Mouse (Mus musculus) urinary bladder, postnatal 36 days (tissue): ENCODE data around the gene Aspscr1.
"Not testable (repeated sequence)": the region's sequence is repeated elsewhere in the genome, so short reads cannot be mapped to it uniquely, and the experiment has no call there.

ENCODE experiments used
- DNase-seq, 2 experiments: peaks; one replicate each; pipeline ENCODE4 v3.0.0; 2022; ENCODE audit warnings: low spot score in 2 of 2, mixed read lengths in 1 of 2

Aspscr1 gene

DNA sequence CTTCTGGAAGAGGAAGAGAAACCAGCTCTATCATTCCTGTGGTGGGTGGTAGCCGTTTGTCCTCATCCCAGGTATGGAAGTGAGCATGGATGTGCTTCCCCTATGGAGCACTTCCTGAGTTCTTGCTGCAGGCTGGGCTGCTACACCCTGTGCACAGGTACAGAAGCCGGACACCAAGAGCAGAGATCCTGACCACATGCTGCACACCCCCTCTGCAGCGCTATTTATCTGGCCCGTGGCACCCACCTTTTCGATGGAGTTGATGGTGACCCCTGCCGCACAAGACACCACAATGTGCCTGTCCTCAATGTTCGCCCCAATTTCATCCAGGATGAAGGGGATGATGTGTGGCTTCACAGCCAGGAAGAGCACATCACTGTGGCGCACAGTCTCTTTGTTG is 30.9 kb upstream of the Aspscr1 start:
- no peak for DNase-seq

DNA sequence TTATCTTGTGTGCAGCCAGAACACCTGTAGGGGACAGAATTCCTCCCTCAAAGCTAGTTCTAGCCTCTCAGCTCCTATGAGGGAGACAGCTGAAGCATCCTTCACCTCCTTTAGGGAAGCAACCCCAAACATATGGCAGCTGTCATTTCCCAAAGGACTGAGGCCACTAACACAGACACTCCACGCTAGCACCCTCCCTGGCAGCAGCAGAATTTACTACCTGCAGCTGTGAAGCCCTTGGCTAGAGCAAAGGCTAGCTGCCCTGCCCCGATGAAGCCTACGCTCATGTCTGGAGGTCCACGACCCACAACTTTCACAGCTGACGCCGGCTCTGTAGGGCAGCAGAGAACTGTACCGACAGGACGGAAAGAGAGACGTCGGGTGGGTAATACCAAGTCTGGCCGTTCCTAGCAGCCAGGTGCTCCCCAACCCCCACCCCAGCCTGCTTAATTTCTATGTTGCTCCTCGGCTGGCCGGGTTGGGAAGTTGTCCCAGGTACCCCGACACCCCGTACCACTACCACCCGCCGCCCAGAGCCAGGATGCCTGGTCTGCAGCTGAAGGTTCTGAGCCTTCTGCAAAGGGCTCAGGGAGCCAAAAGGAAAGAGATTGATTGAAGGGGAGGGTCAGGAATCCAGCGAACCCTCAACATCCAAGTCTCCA is 29.7 kb upstream of the Aspscr1 start:
- DNase-seq: no peak

DNA sequence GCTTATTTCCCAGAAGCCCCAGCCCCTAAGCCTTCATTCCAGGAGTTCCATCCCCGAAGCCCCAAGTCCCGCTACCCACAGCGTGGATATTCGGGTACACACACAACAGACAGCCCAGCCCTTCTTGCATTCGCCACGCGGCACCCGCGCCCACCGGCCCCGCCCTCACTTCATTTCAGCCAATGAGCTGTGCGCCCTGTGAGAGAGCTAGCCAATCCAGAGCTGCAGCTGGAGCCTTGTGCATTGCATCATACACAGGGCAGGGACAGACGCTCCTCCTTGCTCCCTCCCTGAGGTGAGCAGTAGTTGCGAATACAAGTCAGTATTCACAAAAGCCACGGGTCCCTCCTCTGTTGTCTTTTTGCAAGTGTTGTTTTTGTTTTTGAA is 29.2 kb upstream of the Aspscr1 start, which contains the start of gene Pycr1:
Gene Pycr1 (minus strand): TSS at position 169 of the 387 bp plus-strand sequence.
- DNase-seq: peak; percentile 91 to 93

DNA sequence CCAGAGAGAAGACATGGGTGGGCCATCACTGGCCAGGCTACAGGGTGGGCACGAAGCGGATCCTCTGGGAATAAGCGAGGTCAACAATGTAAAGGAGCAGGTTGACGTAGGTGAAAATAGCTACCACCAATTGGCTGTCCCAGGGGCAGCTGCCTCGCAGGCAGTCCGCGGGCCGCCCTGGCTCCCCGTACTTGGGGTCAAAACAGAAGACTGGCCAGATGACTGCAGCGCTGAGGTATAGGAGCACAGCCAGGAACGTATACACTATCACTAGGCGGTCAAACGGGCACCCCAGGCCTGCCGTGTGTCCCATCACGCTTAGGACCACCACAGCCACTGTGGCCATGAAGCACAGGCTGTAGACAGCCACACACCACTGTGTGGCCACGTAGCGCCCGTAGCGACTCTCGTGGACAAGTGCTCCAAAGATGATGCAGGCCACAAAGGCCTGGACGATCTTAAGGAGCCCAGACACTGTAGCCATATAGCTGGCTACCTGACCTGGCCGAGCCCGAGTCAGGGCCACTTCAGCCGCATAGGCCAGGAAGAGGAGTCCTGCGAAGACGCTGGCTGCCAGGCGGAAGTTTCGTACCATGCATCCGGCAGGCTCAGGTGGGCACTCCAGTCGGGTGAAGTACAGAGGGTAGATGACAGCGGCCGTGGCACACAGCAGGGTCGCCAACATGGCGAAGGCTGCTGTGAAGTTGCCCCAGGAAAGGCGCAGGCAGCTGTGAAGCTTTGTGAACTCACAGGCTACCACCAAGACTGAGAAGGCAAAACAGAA is 25.5 kb upstream of the Aspscr1 start:
- no peak for DNase-seq

DNA sequence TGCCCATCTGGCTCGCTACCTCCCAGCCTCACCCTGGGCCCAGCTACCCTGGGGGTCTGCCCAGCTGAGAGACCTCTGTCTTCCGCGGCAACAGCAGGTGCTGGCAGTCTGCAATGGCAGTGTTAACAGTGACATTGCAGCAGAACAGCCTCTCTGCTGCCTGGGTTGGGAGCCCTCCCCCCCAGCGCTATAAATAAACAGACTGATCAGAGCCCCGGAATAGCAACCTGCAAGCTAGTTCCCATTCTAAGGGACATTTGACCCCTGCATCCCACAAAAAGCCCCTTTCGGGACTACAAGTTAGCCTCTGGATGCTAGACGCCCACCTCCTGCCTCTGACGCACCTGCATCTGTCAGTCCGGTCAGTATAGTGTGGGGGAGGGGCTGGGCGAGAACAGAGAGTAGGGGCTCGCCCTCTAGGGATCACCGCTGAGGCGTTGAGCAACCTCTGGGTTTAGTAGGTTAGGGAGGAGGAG is 24.7 kb upstream of the Aspscr1 start, which contains the start of gene Myadml2:
Gene Myadml2 (minus strand): TSS at position 158 of the 476 bp plus-strand sequence.
- peak in 1 of 2 experiments; percentile 20 for DNase-seq

DNA sequence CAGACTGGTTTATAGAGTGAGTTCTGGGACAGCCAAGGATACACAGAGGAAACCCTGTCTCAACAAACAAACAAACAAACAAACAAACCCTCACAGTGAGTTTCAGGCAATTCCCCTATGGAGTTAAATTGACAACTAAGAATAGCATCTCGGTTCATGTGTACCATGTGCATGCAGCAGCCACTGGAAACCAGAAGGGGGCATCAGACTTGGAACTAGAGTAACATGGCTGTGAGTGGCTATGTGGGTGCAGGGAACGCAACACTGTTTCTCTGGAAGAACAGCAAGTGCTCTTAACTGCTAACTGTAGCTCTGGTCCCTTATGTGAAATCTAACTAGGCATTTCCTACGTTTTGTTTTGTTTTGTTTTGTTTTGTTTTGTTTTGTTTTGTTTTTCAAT is 20.9 kb upstream of the Aspscr1 start:
- no peak for DNase-seq

DNA sequence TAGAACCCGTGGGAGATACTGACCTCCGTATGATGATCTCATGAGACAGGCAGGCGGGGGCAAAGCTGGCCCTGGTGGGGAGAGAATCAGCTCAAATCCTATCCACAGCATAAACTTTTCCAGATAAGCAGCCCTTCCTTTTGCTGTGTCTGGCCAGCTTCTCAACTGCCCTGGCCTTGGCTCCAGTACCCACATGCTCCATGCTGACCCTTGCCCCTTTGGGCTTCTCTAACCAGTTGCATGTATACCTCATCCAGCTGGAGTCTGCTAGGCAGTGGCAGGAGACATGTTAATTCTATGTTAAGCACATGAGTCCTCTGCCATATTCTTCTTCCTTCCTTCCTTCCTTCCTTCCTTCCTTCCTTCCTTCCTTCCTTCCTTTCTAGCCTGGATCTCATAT is 18.0 kb upstream of the Aspscr1 start:
- no peak for DNase-seq

DNA sequence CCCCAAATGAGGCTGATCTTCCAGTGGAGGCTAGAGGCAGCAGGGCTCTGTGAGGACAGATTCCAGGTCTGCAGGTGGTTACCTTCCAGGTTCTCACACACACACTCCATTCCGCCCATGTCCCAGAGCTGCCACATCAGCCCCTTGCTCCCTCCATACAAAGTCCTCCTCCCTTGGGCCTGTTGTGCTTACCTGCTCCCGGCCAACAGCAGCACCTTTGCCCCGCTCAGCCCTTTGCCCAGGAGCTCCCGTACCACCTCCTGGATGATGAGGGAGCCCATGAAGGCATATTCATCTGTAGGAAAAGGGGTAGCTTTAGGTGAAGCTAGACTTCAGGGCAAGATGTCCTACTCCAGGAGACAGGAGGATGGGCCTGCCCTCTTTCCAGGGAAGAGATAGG is 15.5 kb upstream of the Aspscr1 start:
- no peak for DNase-seq

DNA sequence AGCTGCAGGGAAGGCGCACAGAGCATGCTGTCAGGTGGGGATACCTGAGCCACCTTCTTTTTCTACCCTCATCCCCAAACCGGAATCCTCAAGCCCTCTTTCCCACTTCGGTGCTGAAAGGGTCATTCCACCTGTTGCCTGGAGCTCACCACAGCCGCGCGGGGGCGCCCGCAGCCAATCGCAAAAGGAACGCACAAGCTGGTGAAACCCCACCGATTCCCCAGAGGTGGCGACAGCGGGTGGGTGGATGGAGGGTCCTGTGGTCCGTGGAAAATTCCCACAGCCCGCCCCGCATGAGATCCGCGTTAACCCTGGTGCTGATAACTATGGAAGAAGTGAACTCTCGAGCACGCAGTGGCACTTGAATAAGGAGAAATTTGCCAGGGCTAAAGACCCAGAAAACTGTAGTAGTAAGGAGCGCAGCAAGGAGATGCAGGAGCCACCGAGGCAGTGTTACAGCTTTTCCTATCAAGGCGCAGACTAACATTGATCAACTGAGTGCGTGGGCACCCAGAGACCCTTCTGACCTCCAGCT is 13.8 kb upstream of the Aspscr1 start:
- DNase-seq: peak; percentile 74 to 75

DNA sequence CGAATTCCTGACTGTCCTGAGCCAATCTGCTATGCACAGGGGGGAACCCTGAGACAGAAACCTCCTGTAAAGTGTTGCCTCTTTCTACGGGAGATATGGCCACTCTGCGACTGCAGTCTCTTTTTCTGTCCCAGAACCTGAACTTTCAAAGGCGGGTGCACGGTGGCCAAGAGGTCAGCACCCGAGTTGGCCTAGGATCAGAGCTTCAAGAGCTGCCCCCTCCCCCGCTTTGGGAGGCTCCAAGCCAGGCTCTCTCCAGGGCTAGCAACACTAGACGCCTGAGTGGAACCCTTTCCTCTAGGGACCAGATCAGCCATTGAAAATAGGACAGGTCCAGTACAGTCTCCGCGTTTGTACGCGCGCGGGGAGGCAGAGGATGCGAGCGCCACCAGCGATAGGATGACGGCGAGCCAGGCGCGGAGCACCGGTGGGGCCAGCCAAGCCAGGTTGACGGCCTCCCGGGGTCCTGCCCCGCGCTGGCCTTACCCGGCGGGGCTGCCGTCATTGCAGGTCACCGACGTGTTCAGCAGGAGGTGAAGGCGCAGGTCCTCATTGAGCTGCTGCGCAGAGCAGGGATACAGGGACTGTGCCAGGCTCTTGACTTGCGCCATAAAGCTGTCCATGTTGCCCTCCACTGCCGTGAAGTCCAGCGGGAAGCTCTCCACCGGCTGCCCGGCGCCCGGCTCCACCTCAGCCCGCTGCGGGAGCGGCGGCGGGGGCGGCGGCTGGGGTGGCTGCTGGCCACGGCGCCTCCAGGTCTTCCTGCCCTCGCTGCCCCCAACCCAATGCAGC is 13.1 kb upstream of the Aspscr1 start:
- no peak for DNase-seq

DNA sequence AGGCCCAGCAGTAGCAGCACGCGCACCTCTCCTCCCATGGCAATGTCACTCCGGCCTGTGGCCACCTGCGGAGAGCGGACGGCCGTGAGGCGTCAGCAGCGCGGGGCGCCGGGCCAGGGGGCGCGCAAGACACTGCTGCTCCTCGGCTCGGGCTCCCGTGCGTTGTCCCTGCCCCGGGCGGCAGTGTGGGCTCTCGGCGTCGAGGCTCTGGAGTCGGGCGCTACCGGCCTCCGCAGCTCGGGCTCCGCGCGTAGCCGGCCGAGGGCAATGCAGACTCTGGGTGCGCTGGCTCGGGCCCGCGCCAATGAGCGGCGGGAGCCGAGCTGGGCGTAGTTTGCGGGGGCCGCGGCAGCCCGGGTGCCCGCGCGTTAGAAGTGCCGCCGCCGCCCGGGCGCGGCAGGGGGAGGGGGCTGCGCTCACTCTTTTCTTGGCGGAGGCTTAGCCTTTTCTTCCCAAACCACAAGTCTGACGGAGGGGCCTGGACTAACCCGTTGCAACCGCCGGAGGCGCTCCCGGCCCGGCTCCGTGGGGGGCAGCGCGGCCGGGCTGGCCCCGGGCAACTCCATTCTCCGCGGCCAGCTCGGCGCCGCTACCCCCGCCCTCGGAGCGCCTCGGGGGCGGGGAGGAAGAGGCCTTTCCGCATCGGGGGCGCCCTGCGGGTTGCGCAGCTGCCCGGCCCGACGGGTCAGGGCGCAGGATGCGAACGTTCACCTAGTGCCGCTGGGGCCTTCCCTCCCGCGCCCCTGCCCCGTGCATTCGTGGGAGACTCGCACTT is 12.3 kb upstream of the Aspscr1 start:
- no peak for DNase-seq

DNA sequence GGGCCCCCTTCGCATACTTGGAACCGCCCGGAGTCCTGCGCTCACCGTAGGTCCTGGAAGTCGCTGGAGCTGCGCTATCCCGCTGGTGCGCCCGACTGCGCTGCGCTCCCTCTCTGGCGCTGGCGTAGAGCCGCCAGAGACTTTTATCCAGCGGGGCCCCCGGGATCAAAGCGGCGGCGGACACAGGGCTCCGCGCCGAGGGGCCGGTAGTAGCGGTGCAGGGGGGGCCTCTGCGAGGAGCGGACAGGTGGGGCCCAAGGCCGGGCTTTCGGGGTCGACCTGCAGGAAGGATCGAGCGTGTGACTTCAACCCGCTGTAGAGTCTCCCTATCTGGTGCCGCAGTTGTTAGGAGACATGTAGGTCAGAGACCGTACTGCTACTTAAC is 11.7 kb upstream of the Aspscr1 start, which contains the start of gene Notum:
Gene Notum (minus strand): TSS at position 100 of the 385 bp plus-strand sequence.
- no peak for DNase-seq

DNA sequence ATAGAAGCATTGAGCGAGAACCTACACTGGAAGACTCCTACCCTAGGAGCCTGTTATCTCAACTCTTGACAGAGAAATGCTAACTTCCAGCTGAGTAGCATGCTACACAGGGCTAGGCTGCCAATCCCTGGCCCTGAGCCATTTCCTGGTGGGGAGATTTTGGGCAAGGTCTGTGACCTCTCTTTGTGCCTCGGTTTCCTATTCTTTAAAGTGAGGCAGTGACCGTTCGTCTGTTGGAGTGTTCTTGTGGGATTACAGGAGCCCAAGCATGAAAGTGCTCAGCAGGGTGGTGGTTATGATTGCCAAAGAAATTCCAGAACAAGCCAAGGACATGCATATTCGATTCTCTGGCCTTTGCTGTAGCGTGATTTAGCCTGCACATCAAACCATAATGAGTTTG is 10.0 kb upstream of the Aspscr1 start:
- DNase-seq: no peak

DNA sequence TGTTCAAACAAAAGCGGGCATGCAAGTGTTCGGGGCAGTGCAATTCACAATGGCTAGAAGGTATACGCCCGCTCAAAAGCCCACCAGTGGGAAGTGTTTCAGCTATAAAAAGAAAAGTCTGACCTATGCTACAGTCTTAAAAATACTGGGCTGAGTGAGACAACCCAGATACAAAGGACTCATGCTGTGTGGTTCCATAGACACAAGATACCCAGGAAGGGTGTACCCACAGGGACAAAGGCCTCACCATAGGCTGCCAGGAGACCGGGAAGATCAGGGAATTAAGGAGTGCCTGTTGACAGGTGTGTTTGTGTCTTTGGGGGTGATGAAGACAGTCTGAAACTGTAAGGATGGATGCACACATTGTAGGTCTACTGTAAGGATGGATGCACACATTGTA is 9.1 kb upstream of the Aspscr1 start:
- DNase-seq: no peak

DNA sequence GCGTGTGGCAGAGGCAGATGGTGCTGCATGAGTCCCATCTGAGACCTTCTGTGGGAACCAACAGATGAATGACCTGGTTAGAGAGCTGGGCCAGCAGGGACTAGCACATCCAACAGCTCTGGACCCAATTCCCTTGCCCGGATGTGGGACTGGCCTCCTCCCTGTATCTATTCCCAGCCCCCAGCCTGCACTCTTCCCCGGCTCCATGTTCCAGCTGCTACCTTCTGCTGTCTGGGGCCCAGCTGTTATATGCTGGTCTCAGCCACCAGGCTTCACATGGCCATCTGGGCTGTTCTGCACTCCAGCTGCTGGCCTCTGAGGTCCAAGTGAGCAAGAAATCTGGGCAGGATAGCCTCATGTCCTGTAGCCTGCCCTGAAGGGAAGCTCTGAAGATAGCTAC is 7.4 kb upstream of the Aspscr1 start:
- DNase-seq: no peak

DNA sequence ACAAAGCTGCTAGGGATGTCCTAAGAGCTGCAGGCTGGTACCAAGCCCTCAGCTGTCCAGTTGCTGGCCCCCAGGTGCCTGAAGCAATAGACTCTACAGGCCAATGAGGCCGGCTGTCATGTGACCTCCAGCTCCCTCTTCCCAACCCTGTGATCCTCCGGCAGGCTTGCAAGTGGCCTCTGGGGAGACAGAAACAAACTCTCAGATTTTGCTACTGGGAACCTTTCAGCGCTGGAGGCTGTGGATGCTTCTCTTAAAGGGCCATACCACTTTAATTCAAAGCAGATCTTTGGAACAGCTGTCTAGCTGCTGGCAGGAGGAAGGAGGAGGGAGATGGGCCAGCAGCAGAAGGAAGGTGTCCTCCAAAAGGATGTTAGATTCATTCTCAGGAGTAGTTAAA is 6.2 kb upstream of the Aspscr1 start:
- no peak for DNase-seq

DNA sequence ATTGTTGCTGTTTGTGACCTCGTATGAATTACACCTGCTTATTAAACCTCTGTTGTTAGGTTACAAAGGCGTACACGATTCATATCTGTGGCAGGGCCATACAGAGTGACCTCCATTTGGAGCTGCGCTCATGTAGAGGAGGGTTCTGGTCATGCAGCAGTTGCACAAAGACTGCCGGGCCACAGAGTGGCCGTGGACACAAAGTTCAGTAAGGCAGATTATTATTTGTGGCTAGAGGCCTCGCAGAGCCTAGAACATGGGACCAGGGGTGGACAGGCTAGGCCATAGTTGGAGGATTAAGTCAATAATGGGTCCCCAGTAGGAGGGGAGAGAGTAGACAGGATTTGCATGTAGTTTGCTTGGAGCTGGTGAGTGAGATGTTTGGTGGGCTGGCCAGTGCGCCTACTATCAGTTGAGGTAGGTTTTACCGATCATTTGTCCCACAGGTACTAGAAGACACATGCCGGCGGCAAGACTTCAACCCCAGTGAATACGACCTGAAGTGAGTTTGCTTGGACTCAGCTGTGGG is 885 bp downstream of the Aspscr1 start:
- DNase-seq: no peak

DNA sequence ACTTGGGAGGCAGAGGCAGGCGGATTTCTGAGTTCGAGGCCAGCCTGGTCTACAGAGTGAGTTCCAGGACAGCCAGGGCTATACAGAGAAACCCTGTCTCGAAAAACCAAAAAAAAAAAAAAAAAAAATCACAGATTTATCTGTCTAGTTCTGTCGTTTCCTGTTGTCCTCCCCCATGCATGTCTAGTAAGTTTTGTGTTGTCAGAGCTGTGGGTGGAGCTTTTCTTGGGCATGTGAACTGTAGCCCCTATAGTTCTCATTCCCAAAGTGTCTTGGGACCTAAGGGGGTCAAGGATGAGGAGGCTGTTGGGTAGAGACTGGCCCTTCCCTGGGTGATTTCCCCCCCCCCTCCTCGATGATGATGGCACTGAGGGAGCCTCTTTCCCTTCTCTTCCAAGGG is 3.1 kb downstream of the Aspscr1 start:
- DNase-seq: not testable (repeated sequence)

DNA sequence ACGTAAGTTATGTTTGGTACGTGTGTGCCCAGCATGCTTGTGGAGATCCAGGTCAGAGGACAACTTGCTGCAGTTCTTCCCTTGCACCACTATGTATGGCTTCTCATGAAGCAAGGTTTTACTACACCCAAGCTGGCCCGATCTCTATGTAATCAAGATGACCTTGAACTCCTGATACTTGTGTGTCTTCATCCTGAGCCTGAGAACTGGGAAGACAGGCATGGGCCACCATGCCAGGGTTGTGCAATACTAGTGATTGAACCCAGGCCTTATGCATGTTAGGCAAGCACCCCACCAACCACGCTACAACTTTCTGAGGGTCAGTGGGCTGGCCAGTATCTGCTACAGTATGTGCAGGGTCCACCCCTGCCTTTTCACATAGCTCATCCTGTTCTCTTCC is 4.2 kb downstream of the Aspscr1 start:
- DNase-seq: no peak

DNA sequence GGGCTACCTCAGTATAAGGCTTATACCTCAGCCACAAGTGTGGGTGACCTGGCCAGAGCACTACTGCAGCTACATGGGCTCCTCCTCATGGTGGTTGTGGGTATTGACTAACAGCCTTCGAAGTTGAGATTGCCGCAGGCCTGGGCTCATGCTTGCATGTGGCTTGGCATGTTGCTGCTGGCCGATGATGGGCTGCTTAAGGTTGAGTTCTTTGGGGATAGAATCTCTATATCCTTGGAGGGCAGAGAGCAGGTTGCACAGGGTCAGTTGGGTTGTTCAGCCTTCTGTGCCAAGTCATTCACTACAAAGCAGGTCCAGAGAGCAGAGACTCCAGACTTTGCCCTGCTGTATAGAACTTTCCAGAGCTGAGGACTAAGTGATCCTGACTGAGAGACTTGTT is 7.1 kb downstream of the Aspscr1 start:
- DNase-seq: no peak

DNA sequence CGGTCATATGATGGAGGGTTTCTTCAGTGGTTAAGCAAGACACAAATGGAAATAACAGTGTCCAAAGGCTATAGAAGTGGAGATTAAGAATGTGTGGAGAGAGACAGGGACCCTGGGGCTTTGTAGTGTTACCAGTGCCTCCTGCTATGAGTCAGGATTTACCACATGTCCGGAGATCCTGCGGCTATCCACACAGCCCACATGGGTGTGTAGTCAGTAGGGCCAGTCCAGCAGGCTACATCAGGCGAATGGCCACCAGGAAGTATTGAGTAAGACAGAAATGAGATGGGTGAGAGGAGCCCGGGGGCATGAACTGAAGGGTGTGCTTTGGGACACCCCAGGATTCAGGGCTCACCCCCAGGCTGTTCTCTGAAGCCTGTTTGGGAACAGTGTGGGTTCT is 9.9 kb downstream of the Aspscr1 start:
- no peak for DNase-seq
